Mouse (Mus musculus) erythroblast, embryonic 14.5 days (primary cell): ENCODE results near the gene Kcnj3.

ENCODE experiments used
- GATA1 ChIP-seq: IDR thresholded peaks from 2 replicates; pipeline ENCODE4 v1.6.1; 2012; ENCODE audit warnings: low read length, inconsistent platforms, mixed read lengths
- TAL1 ChIP-seq: IDR thresholded peaks from 3 replicates; pipeline ENCODE4 v1.6.1; 2012; ENCODE audit warnings: low read length, inconsistent platforms, mixed read lengths

- no peak for TF ChIP-seq GATA1
- no peak for TF ChIP-seq TAL1
Observed at GRCm38 (mm10) chr2:55439211-55439610, 3.4 kb downstream of the Kcnj3 start.
